Mouse (Mus musculus): ENCODE results near the gene Arl13b.

DNA sequence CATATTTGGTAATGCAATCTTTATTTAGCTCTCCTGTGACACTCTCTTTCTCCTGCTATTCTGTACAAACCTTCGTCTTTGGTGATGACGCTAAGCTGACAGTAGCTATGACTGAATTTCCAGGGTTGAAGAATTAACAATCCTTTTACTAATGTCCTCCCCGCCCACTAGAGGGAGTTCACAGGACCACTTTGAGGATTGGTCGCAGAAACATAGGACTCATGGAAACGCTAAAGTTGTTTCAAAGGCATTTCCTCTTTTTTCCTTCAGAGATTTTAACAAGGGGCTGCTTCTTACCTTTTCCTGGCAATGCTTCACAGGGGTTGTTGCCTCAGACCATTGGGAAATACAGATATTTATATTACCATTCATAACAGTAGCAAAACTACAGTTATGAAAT lies 64.6 kb downstream of the Arl13b start:
- peak; percentile 37 for TF ChIP-seq CTCF (conservative IDR thresholded peaks at IDR 0.05; ENCODE audit: low read length)
- TF ChIP-seq NANOG (IDR thresholded peaks at IDR 0.05; ENCODE audit: borderline replicate concordance, low read length), result no peak
